11 mouse cellular contexts compared by ENCODE assay signal in the genomic region with DNA sequence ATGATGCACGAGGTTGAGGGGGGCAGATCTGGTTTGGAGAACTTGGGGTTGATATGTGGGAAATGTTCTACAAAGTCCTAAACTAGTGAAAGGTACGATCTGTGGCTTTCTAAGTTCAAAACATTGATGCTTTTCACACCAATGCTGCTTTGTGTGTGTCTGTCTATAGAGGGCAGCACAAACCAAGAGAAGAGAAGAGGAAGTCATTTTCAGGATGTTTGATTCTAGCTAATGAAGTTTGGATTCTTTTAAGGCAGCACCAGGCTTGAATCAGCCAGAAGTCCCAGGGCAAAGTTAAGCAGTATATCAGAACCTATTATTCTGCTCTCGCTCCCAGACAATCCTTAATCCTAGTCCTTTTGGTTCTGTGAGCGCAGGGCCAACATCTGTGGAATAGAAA. TPM values are rescaled to one million over a fixed set of nuclear protein-coding genes. Genes with fewer than 3 reads are reported as not detected.
DNase-seq lines count a peak whose midpoint lies in the region; ATAC-seq and TF ChIP-seq lines count a peak whose summit lies in the region.
"Had no signal": no experiment of that assay in that cellular context is flagged by ENCODE, and none has a peak within 500 bp of the region (broad histone marks: within the 10 kb centered on the region; RNA-seq: fewer than 3 reads in every experiment).

No protein-coding gene starts in this region.

- no peaks in the 10 kb centered on the region for H3K9me3 ChIP-seq in midbrain, embryonic 14.5 days (ENCODE audit: control insufficient read depth, low read length)
- H3K9me3 ChIP-seq in midbrain, embryonic 15.5 days = no peaks in the 10 kb centered on the region
- H3K9me3 ChIP-seq: liver, embryonic 15.5 days had no signal

- no peaks in the 10 kb centered on the region for H3K79me2 ChIP-seq in heart, adult 2 months (replicated peaks; ENCODE audit: control insufficient read depth, insufficient read depth, low read length)

- H3K4me2 ChIP-seq in midbrain, embryonic 14.5 days (ENCODE audit: low read length) = no peak overlapping the region
- no peak overlapping the region for H3K4me2 ChIP-seq in midbrain, embryonic 15.5 days
- H3K4me2 ChIP-seq: liver, embryonic 15.5 days had no signal

- 29% methylated on average over 4 of the region's 4 CpGs for whole genome bisulfite sequencing in heart, adult 2 months
- 50% methylated on average over 4 of the region's 4 CpGs for WGBS in midbrain, embryonic 14.5 days
- WGBS in midbrain, embryonic 15.5 days = 46% methylated on average over 4 of the region's 4 CpGs

- peak overlapping the region; percentile 38; the same call in 1 of the 2 replicates for H3K9ac ChIP-seq in heart, adult 2 months (ENCODE audit: low read depth, low read length)
- H3K9ac ChIP-seq in midbrain, embryonic 14.5 days (replicated peaks; ENCODE audit: low read length) = no peak overlapping the region
- no peak overlapping the region for H3K9ac ChIP-seq in midbrain, embryonic 15.5 days
- H3K9ac ChIP-seq: liver, embryonic 15.5 days had no signal

- intact Hi-C loops in heart, adult 2 months (cut with DNase I) = loop anchor here (1.0 to 10.0 kb wide), 4 partner anchors 23 to 196 kb away; no protein-coding TSS in a partner anchor
- intact Hi-C loops in heart, postnatal 25 days (cut with DNase I) = loop anchor here (5.0 kb wide), 1 partner anchor 183 kb away; no protein-coding TSS in a partner anchor

- no peak overlapping the region for H3K27ac ChIP-seq in heart, adult 2 months
- H3K27ac ChIP-seq in midbrain, embryonic 14.5 days (replicated peaks; ENCODE audit: low read depth, low read length) = no peak overlapping the region
- no peak overlapping the region for H3K27ac ChIP-seq in midbrain, embryonic 15.5 days
- H3K27ac ChIP-seq: liver, embryonic 15.5 days had no signal

- H3K36me3 ChIP-seq in heart, adult 2 months (ENCODE audit: control insufficient read depth, insufficient read depth, low read length) = no peaks in the 10 kb centered on the region
- no peaks in the 10 kb centered on the region for H3K36me3 ChIP-seq in midbrain, embryonic 14.5 days (ENCODE audit: control insufficient read depth, insufficient read depth, low read length)
- no peaks in the 10 kb centered on the region for H3K36me3 ChIP-seq in midbrain, embryonic 15.5 days (replicated peaks)
- H3K36me3 ChIP-seq: liver, embryonic 15.5 days had no signal

- no peaks in the 10 kb centered on the region for H3K27me3 ChIP-seq in heart, adult 2 months (ENCODE audit: control insufficient read depth, insufficient read depth, low read length)
- H3K27me3 ChIP-seq in midbrain, embryonic 14.5 days (ENCODE audit: control insufficient read depth, insufficient read depth, low read length) = 0 out of 2 replicates have a peak, but pooled peaks cover 3% of the 10 kb centered on the region
- H3K27me3 ChIP-seq in midbrain, embryonic 15.5 days (replicated peaks) = peaks cover 6% of the 10 kb centered on the region; the same call in 1 of the 2 replicates
- H3K27me3 ChIP-seq: liver, embryonic 15.5 days had no signal

- DNase-seq in heart, adult 2 months = no peak
- DNase-seq in heart, postnatal 25 days (ENCODE audit: low spot score) = no peak
- peak; percentile 68 for DNase-seq in midbrain, embryonic 14.5 days
- peak; percentile 30 for DNase-seq in ZHBTc4 (ENCODE audit: low read depth, low spot score)
- DNase-seq in left cerebral cortex, adult 11 months (ENCODE audit: low spot score) = no peak
- no peak for DNase-seq in Muller cell, postnatal 12 days (ENCODE audit: inconsistent ontology term)
- DNase-seq: adrenal gland, adult 8-10 months; gastrocnemius, postnatal 10 days had no signal

- TF ChIP-seq EP300 in heart, adult 2 months (IDR thresholded peaks at IDR 0.05; ENCODE audit: insufficient read depth, low read depth, low read length) = no peak

- no peak for ATAC-seq in midbrain, embryonic 14.5 days (ENCODE audit: low FRiP score, low TSS enrichment)
- ATAC-seq in midbrain, embryonic 15.5 days (replicated peaks) = no peak
- peak; percentile 82 for ATAC-seq in megakaryocyte progenitor cell, adult 5-6 weeks (replicated peaks; ENCODE audit: poor library complexity)

- H3K4me1 ChIP-seq in heart, adult 2 months (ENCODE audit: control insufficient read depth, insufficient read depth, low read length) = no peaks in the 10 kb centered on the region
- H3K4me1 ChIP-seq in midbrain, embryonic 14.5 days (ENCODE audit: control insufficient read depth, insufficient read depth, low read length) = no peaks in the 10 kb centered on the region
- H3K4me1 ChIP-seq in midbrain, embryonic 15.5 days = no peaks in the 10 kb centered on the region
- H3K4me1 ChIP-seq: liver, embryonic 15.5 days had no signal

- H3K4me3 ChIP-seq in heart, adult 2 months = no peak overlapping the region
- H3K4me3 ChIP-seq in midbrain, embryonic 14.5 days (replicated peaks; ENCODE audit: low read depth, low read length) = no peak overlapping the region
- no peak overlapping the region for H3K4me3 ChIP-seq in midbrain, embryonic 15.5 days
- H3K4me3 ChIP-seq: liver, embryonic 15.5 days had no signal

- TF ChIP-seq CTCF in heart, adult 2 months (IDR thresholded peaks at IDR 0.05) = peak; percentile 78

- TF ChIP-seq POLR2A in heart, adult 2 months (IDR thresholded peaks at IDR 0.05; ENCODE audit: insufficient read depth, low read depth, low read length) = no peak

RNA-seq across cellular contexts. Expression of a gene that starts 12.0 kb away (rescaled TPM):
- 1 to 10 TPM; 4.2 to 4.5 TPM for total RNA-seq in heart, adult 2 months (2021)
- 2.1 and 3.9 TPM in 2 replicates for polyA plus RNA-seq in heart, adult 2 months (2012; rRNA removed)
- total RNA-seq in heart, postnatal 25 days (2021) = 1 to 10 TPM; 5.2 to 5.5 TPM
- 70.1 and 70.2 TPM in 2 replicates for polyA plus RNA-seq in midbrain, embryonic 14.5 days (2014; fragmentation: Nextera tagmentation; extraction: Ambion mirVana)
- polyA plus RNA-seq in midbrain, embryonic 15.5 days (2015; fragmentation: Nextera tagmentation; extraction: Ambion mirVana) = 85.2 and 89.1 TPM in 2 replicates
- 3.9 and 8.1 TPM in 2 replicates for total RNA-seq in megakaryocyte progenitor cell, adult 5-6 weeks (2015)
- 6.4 and 9.7 TPM in 2 replicates for total RNA-seq in megakaryocyte progenitor cell, adult 5-6 weeks (2017)

RNA-seq across cellular contexts. Expression of a gene that starts 21.4 kb away (rescaled TPM):
- 1 to 10 TPM in 1 of 2 experiments, under 1 TPM in 1; 0.84 to 1.1 TPM for total RNA-seq in heart, adult 2 months (2021)
- 0.50 and 0.61 TPM in 2 replicates for polyA plus RNA-seq in heart, adult 2 months (2012; rRNA removed)
- total RNA-seq in heart, postnatal 25 days (2021) = 1 to 10 TPM in 1 of 2 experiments, under 1 TPM in 1; 0.60 to 1.3 TPM
- 38.1 and 41.8 TPM in 2 replicates for polyA plus RNA-seq in midbrain, embryonic 14.5 days (2014; fragmentation: Nextera tagmentation; extraction: Ambion mirVana)
- 44.8 and 52.8 TPM in 2 replicates for polyA plus RNA-seq in midbrain, embryonic 15.5 days (2015; fragmentation: Nextera tagmentation; extraction: Ambion mirVana)
- 2.5 and 4.2 TPM in 2 replicates for total RNA-seq in megakaryocyte progenitor cell, adult 5-6 weeks (2015)
- total RNA-seq in megakaryocyte progenitor cell, adult 5-6 weeks (2017) = 6.2 and 6.3 TPM in 2 replicates

RNA-seq across cellular contexts. Expression of a gene that starts 26.6 kb away (rescaled TPM):
- 10 to 100 TPM; 16.6 to 17.1 TPM for total RNA-seq in heart, adult 2 months (2021)
- polyA plus RNA-seq in heart, adult 2 months (2012; rRNA removed) = 6.8 and 11.1 TPM in 2 replicates
- total RNA-seq in heart, postnatal 25 days (2021) = 10 to 100 TPM; 21.0 to 23.4 TPM
- 57.3 and 69.9 TPM in 2 replicates for polyA plus RNA-seq in midbrain, embryonic 14.5 days (2014; fragmentation: Nextera tagmentation; extraction: Ambion mirVana)
- 71.3 and 73.2 TPM in 2 replicates for polyA plus RNA-seq in midbrain, embryonic 15.5 days (2015; fragmentation: Nextera tagmentation; extraction: Ambion mirVana)
- 30.8 and 31.5 TPM in 2 replicates for total RNA-seq in megakaryocyte progenitor cell, adult 5-6 weeks (2015)
- total RNA-seq in megakaryocyte progenitor cell, adult 5-6 weeks (2017) = 28.1 and 33.9 TPM in 2 replicates

RNA-seq across cellular contexts. Expression of a gene that starts 43.5 kb away (rescaled TPM):
- total RNA-seq in heart, adult 2 months (2021) = 1 to 10 TPM; 8.1 to 9.2 TPM
- polyA plus RNA-seq in heart, adult 2 months (2012; rRNA removed) = 1.0 and 1.8 TPM in 2 replicates
- 1 to 10 TPM; 9.2 to 9.6 TPM for total RNA-seq in heart, postnatal 25 days (2021)
- polyA plus RNA-seq in midbrain, embryonic 14.5 days (2014; fragmentation: Nextera tagmentation; extraction: Ambion mirVana) = 7.1 TPM in 2 replicates
- 6.8 and 7.0 TPM in 2 replicates for polyA plus RNA-seq in midbrain, embryonic 15.5 days (2015; fragmentation: Nextera tagmentation; extraction: Ambion mirVana)
- 2.2 and 2.5 TPM in 2 replicates for total RNA-seq in megakaryocyte progenitor cell, adult 5-6 weeks (2015)
- 3.2 and 4.4 TPM in 2 replicates for total RNA-seq in megakaryocyte progenitor cell, adult 5-6 weeks (2017)

Comparison
In these comparisons a context has a peak if more than half of its experiments do, and no peak if none do; other contexts are left out.
1. DNase-seq: peak in midbrain, embryonic 14.5 days (single experiment) and ZHBTc4 (single experiment); none in heart, adult 2 months (0 of 2), heart, postnatal 25 days (single experiment), left cerebral cortex, adult 11 months (single experiment) and Muller cell, postnatal 12 days (single experiment).